Mouse (Mus musculus) liver, embryonic 12.5 days (tissue): ENCODE data around the gene Slc6a19. TPM values are rescaled to one million over a fixed set of nuclear protein-coding genes. Genes with fewer than 3 reads are reported as not detected.

ENCODE experiments used
- ATAC-seq: fragments of 200-750 bp; cut with Nextera tagmentation; 2 replicates; pipeline ENCODE4 v1.8.0; 2017; ENCODE audit warnings: moderate number of reproducible peaks, mild to moderate bottlenecking, moderate library complexity
- H3K27ac ChIP-seq: fragments of 300-500 bp; sonication (generic); 2 replicates; pipeline ENCODE4 v1.5.1; 2016; ENCODE audit warnings: mild to moderate bottlenecking
- H3K27me3 ChIP-seq: fragments of 300-500 bp; sonication (generic); replicated peaks from 2 replicates; pipeline ENCODE4 v1.6.1; 2016; ENCODE audit warnings: mild to moderate bottlenecking, moderate library complexity
- H3K36me3 ChIP-seq: fragments of 300-500 bp; sonication (generic); 2 replicates; pipeline ENCODE4 v1.6.1; 2016; ENCODE audit warnings: mild to moderate bottlenecking, moderate library complexity
- H3K4me1 ChIP-seq: fragments of 300-500 bp; sonication (generic); 2 replicates; pipeline ENCODE4 v1.6.1; 2016
- H3K4me2 ChIP-seq: fragments of 300-500 bp; sonication (generic); 2 replicates; pipeline ENCODE4 v1.6.1; 2016; ENCODE audit warnings: mild to moderate bottlenecking, moderate library complexity
- H3K4me3 ChIP-seq: fragments of 300-500 bp; sonication (generic); 2 replicates; pipeline ENCODE4 v1.5.1; 2016; ENCODE audit warnings: mild to moderate bottlenecking, moderate library complexity
- H3K9ac ChIP-seq: fragments of 300-500 bp; sonication (generic); 2 replicates; pipeline ENCODE4 v1.6.1; 2016; ENCODE audit warnings: mild to moderate bottlenecking, moderate library complexity
- H3K9me3 ChIP-seq: fragments of 300-500 bp; sonication (generic); replicated peaks from 2 replicates; pipeline ENCODE4 v1.6.1; 2016; ENCODE audit warnings: mild to moderate bottlenecking, moderate library complexity
- WGBS: fragments of 180-500 bp; shearing (Covaris S2); methylation state at CpG from one replicate; pipeline ENCODE4 v1.1.7; 2016; ENCODE audit not compliant: insufficient replicate concordance; 5-methylcytosine and 5-hydroxymethylcytosine counted together
- polyA plus RNA-seq: library from polyadenylated mRNA; unstranded; fragments of >200 nt; fragmentation: Nextera tagmentation; extraction: Ambion mirVana; gene quantifications from 2 replicates; pipeline ENCODE4 v1.2.1, GENCODE M21; 2016

The Slc6a19 gene
- polyA plus RNA-seq, 1 experiment from 2014 or later, result 0.45 TPM

DNA sequence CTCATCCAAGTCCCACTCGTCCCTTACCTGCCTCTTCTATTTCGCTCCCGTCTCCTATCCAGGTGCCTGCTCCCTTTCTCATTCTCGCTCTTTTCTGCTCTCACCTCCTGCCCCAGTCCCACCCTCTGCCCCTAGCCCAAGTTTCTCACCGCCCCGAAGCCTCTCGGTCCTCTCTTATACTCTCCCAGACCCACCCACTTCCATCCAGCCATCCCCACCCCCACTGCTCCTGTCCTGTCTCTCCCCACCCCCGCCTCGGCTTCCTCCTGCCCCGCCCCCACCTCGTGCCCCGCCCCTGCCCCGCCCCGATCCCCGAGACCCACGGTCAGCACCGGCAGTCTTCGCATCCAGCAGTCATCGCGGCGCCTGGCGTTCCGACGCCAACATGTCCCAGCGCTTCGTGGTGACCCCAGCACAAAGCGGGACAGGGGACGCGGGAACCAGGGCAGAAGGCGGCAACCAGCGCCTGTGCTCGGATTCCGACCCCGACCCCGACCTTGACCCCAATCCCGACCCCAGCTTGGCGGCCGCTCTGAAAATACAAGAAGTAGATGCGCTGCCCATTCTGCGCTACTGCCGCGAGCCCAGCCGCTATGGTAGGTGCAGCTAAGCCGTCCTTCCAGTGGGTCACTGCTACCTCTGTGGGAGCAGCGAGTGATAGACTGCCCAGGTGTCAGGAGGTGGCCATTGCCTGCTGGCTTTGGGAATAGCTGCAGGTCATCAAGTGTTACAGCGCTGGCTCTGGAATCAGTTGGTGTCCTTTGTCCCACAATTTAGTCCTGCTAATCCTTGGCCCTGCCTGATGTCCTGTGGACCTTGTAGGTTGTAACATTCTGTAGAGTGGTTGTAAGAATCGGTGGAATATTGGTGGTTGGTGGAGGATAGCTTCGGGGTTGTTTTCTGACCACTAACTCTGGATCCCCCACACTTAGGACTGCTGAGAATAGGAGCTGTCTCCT lies 28.4 kb upstream of the Slc6a19 start, which contains the start of gene Slc12a7:
Slc12a7 (plus strand) TSS at position 353 of the 959 bp plus-strand sequence.
- H3K36me3 ChIP-seq, result no peaks in the 10 kb centered on the region
- no peaks in the 10 kb centered on the region for H3K9me3 ChIP-seq
- 4% methylated on average over 44 of the region's 48 CpGs for WGBS
- no peak for ATAC-seq
- peak within 1 kb of the TSS; percentile 42 for H3K4me3 ChIP-seq
- H3K4me1 ChIP-seq, result peaks cover 8% of the 10 kb centered on the region; the same call in 1 of the 2 replicates
- no peak within 1 kb of the TSS for H3K27ac ChIP-seq
- peaks cover 59% of the 10 kb centered on the region for H3K27me3 ChIP-seq
- H3K9ac ChIP-seq, result no peak within 1 kb of the TSS; the same call in 1 of the 2 replicates
- H3K4me2 ChIP-seq, result peak within 1 kb of the TSS; percentile 60

DNA sequence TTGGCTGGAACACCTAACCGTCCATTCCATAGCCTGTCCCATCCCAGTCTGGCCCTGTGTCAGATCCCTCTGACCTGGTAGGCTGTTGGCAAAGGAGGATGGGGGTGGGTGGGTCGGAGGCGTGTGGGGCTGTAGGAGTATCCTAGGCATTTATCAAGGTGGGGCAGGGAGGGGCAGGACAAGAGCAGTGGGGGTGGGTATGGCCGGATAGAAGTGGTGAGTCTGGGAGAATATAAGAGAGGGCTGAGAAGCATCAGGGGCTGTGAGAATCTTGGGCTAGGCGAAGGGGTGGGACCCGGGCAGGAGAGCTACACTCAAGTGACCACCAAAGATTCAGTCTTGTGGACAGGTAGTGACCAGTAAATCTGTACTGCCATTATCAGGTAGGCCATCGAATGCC lies 27.6 kb upstream of the Slc6a19 start:
- H3K36me3 ChIP-seq, result no peaks in the 10 kb centered on the region
- 59% methylated on average over 7 of the region's 7 CpGs for WGBS
- H3K4me3 ChIP-seq, result no peak overlapping the region
- H3K4me2 ChIP-seq, result peak overlapping the region; percentile 60
- no peaks in the 10 kb centered on the region for H3K9me3 ChIP-seq
- peaks cover 8% of the 10 kb centered on the region; the same call in 1 of the 2 replicates for H3K4me1 ChIP-seq
- H3K9ac ChIP-seq, result no peak overlapping the region
- H3K27ac ChIP-seq, result no peak overlapping the region
- ATAC-seq, result no peak
- peaks cover 59% of the 10 kb centered on the region for H3K27me3 ChIP-seq

DNA sequence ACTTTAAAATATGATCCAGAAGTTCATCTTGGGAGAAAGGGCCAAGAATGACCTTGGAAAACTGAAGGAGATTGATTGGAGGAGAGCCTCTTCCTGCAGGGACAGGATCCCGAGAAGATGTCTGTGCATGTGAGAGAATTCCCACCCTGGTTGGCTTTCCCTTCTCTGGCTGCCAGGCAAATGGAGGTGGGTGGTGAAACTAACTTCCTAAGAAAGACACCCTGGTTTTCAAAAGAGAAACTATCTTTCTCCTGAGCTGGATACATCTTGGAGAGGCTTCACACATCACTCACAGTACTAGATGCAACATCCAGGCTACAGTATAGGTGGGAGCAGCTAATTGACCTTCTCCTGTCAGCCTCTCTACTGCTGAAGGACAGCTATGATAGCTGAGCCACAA lies 26.2 kb upstream of the Slc6a19 start:
- Histone ChIP-seq H3K27me3 (peaks cover 59% of the 10 kb centered on the region), H3K4me2 (no peak overlapping the region), H3K9me3 (no peaks in the 10 kb centered on the region), H3K27ac (no peak overlapping the region), H3K4me1 (peaks cover 8% of the 10 kb centered on the region; the same call in 1 of the 2 replicates), H3K9ac (no peak overlapping the region), H3K4me3 (no peak overlapping the region), H3K36me3 (no peaks in the 10 kb centered on the region)
- 37% methylated on average over 1 of the region's 1 CpGs for WGBS
- ATAC-seq, result no peak

DNA sequence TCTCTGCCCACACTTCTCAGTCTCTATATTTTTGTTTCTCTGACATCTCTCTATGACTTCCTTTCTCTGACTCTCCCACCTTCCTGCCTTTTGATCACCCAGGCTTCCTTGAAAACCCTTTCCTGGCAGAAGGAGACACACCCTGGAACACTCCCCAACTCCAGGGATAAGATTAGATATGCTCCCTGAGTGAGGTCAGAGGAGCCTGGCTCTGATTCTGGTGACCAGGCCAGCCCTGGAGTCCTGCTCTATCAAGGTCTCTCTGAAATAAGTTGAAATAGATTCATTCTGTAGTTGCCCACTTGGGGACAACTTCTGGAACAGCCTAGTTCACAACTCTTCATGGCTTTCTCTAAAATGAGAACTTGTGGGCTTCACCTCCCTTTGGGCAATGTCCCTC lies 24.0 kb upstream of the Slc6a19 start:
- no peak for ATAC-seq

DNA sequence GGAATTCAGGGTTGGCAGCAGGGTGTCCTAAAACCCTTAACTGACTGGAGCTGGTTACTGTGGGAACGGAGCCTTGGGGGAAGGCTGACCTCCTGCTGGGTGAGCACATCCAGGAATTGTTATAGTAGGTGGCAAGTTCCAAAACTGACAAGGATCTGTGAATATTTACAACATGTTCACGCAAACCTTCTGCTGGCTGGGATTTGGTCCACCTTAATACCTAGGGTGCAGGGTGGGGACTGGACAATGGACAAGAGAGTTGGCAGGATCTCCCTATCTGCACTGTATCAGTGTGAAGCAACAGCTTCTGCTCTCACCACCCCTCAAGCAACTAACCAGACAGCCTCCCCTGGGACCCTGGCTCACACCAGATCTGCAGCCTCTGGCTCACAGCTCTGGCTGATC lies 23.0 kb upstream of the Slc6a19 start:
- Histone ChIP-seq H3K27ac (no peak overlapping the region), H3K9ac (no peak overlapping the region), H3K9me3 (no peaks in the 10 kb centered on the region), H3K4me1 (peaks cover under 1% of the 10 kb centered on the region; the same call in 1 of the 2 replicates), H3K36me3 (no peaks in the 10 kb centered on the region), H3K27me3 (peaks cover 32% of the 10 kb centered on the region), H3K4me2 (no peak overlapping the region), H3K4me3 (no peak overlapping the region)
- ATAC-seq, result no peak
- WGBS, result 40% methylated on average over 2 of the region's 2 CpGs

More for the DNA sequence above, 24.0 kb upstream of the Slc6a19 start:
- peaks cover 8% of the 10 kb centered on the region; the same call in 1 of the 2 replicates for H3K4me1 ChIP-seq
- no peak overlapping the region for H3K4me3 ChIP-seq
- H3K27me3 ChIP-seq, result peaks cover 42% of the 10 kb centered on the region
- no peak overlapping the region for H3K27ac ChIP-seq
- no peak overlapping the region for H3K4me2 ChIP-seq
- no peaks in the 10 kb centered on the region for H3K36me3 ChIP-seq
- H3K9me3 ChIP-seq, result no peaks in the 10 kb centered on the region
- H3K9ac ChIP-seq, result no peak overlapping the region

DNA sequence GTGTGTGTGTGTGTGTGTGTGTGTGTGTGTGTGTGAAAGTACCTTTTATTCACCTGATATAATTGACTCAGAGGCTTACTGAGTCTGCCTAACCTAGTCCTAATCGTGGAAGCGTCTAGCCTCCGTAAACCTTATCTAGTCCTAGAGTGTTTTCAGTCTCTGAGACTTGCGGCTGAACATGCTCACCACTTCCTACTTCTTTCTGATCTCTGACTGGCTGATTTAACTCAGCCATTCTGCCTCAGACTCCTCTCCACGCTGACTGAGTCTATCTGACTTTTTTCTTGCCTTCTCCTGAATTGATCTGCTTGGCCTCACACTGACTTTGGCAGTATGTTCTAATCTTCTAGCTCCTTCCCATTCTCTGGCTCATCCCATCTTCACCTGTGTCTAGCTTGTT lies 20.6 kb upstream of the Slc6a19 start:
- 29% methylated on average over 5 of the region's 5 CpGs for WGBS
- Histone ChIP-seq H3K27ac (no peak overlapping the region), H3K4me3 (no peak overlapping the region), H3K9ac (no peak overlapping the region), H3K9me3 (no peaks in the 10 kb centered on the region), H3K4me1 (no peaks in the 10 kb centered on the region), H3K4me2 (no peak overlapping the region), H3K27me3 (peaks cover 15% of the 10 kb centered on the region), H3K36me3 (no peaks in the 10 kb centered on the region)
- no peak for ATAC-seq

DNA sequence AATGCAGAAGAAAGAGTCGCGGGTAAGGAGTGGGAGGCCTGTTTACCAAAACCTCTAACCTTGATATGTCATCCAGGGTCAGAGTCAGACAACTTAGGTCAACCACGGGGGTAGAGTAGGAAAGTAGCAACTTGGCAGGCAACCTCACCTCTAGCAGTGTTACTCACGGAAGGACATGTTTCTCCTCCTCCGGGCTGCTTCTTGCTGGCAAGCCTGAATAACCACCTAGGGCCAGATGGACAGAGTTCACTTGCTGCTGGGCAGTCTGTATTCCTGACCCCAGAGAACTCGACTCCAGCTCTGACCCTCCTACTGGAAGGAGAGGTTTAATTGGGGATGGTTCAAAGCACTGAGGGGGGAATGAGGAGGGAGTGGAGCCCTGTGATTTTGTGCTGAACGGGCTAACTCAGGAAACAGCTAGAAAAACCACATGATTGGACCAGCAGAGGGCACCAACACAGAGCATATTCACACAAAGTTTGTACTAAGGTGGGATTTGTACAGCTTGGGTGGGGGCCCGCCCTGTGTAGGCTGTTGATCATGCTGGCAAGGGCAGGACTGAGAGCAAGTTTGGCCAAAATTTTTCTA lies 18.5 kb upstream of the Slc6a19 start:
- no peak overlapping the region for H3K27ac ChIP-seq
- no peaks in the 10 kb centered on the region for H3K36me3 ChIP-seq
- no peak overlapping the region for H3K4me2 ChIP-seq
- no peaks in the 10 kb centered on the region; the same call in 1 of the 2 replicates for H3K27me3 ChIP-seq
- H3K9ac ChIP-seq, result no peak overlapping the region
- no peaks in the 10 kb centered on the region for H3K9me3 ChIP-seq
- WGBS, result 34% methylated on average over 8 of the region's 8 CpGs
- H3K4me3 ChIP-seq, result no peak overlapping the region
- no peaks in the 10 kb centered on the region for H3K4me1 ChIP-seq
- no peak for ATAC-seq

DNA sequence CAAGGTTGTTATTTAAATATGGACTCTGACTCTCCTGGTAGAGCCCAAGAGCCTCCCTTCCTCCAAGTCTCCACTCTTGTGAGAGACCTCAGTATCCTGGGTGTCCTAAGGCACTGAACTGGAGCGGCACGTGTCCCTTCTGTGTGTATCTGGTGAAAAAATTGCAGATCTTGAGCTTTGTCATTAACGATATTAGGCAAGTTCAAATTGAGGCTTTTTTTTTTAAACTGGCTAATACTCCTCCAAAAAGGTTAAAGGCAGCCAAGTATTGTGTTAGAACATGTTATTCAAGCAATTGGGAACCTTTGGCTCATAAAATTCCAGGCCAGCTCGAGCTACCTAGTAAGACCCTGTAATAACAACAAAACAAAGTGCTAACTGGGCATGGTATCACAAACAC lies 15.6 kb upstream of the Slc6a19 start:
- Histone ChIP-seq H3K4me2 (no peak overlapping the region), H3K27ac (no peak overlapping the region), H3K4me1 (no peaks in the 10 kb centered on the region), H3K36me3 (no peaks in the 10 kb centered on the region), H3K4me3 (no peak overlapping the region), H3K9me3 (no peaks in the 10 kb centered on the region), H3K9ac (no peak overlapping the region), H3K27me3 (no peaks in the 10 kb centered on the region; the same call in 1 of the 2 replicates)
- no peak for ATAC-seq
- WGBS, result 67% methylated on average over 4 of the region's 4 CpGs

DNA sequence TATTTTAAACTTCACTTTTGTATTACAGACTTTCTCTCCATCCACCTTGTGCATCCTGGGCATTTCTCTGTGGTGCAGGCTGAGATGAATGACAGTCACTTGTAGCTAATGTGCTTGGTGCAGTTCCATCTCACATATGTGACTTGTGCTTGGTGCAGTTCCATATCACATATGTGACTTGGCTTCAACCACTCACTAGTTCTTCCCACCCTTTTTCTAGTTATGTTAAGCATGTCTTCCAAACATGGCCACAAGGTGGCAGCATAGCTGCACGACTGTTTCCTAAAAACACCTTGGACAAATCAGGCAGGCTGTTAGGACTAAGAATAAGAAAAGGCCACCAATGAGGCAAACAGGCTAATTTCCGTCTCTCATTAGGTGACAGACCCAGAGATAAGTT lies 13.6 kb upstream of the Slc6a19 start:
- 1% methylated on average over 2 of the region's 2 CpGs for WGBS
- no peaks in the 10 kb centered on the region for H3K9me3 ChIP-seq
- H3K27me3 ChIP-seq, result no peaks in the 10 kb centered on the region; the same call in 1 of the 2 replicates
- H3K4me2 ChIP-seq, result no peak overlapping the region
- H3K4me1 ChIP-seq, result no peaks in the 10 kb centered on the region
- H3K27ac ChIP-seq, result no peak overlapping the region
- no peaks in the 10 kb centered on the region for H3K36me3 ChIP-seq
- no peak overlapping the region for H3K9ac ChIP-seq
- H3K4me3 ChIP-seq, result no peak overlapping the region
- ATAC-seq, result no peak

DNA sequence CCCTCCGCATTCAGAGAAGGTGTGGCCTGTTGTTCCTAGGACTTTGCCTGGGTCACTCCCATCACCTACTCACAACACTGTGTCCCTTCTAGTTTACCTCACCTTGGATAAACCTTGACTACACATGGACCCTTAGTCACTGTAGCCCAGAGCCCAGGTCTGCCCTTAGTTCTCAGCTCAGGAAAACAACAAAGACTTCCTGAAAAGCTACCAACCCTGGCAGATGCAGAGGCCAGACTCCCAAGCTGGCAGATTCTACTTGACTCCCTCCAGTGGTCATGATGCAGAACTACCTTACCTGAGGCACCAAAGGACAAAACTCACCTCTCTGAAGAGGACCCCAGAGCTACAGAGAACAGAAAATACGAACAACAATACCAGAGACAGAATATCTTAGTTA lies 9.4 kb upstream of the Slc6a19 start:
- H3K36me3 ChIP-seq, result no peaks in the 10 kb centered on the region
- H3K4me1 ChIP-seq, result no peaks in the 10 kb centered on the region
- no peak for ATAC-seq
- no peak overlapping the region for H3K4me2 ChIP-seq
- no peak overlapping the region for H3K27ac ChIP-seq
- H3K9me3 ChIP-seq, result no peaks in the 10 kb centered on the region
- H3K9ac ChIP-seq, result no peak overlapping the region
- H3K27me3 ChIP-seq, result peaks cover 4% of the 10 kb centered on the region; the same call in 1 of the 2 replicates
- WGBS, result 37% methylated on average over 2 of the region's 2 CpGs
- no peak overlapping the region for H3K4me3 ChIP-seq

DNA sequence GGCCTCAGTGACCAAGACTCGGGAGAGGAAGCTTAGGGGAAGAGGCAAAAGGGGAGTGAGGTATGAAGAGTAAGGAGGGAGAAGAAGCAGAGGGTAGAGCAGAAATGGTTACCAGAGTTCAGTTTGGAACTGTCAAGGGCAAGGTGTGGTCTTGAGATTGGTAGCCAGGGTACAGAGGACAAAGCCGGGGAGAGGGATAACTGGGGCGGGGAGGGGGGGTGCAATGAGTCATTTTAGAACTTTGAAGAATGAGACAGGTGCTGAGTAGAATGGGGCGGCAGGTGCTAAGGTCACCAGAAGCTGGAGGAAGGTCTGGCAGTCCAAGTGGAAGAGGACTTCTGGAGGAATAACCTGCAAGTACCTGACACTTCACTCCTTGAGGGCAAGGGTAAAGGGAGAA lies 8.5 kb upstream of the Slc6a19 start:
- WGBS, result 34% methylated on average over 4 of the region's 4 CpGs
- Histone ChIP-seq H3K27me3 (peaks cover 4% of the 10 kb centered on the region; the same call in 1 of the 2 replicates), H3K27ac (no peak overlapping the region), H3K9ac (no peak overlapping the region; the same call in 1 of the 2 replicates), H3K4me1 (no peaks in the 10 kb centered on the region), H3K4me2 (no peak overlapping the region), H3K4me3 (no peak overlapping the region), H3K36me3 (no peaks in the 10 kb centered on the region), H3K9me3 (no peaks in the 10 kb centered on the region)
- no peak for ATAC-seq

DNA sequence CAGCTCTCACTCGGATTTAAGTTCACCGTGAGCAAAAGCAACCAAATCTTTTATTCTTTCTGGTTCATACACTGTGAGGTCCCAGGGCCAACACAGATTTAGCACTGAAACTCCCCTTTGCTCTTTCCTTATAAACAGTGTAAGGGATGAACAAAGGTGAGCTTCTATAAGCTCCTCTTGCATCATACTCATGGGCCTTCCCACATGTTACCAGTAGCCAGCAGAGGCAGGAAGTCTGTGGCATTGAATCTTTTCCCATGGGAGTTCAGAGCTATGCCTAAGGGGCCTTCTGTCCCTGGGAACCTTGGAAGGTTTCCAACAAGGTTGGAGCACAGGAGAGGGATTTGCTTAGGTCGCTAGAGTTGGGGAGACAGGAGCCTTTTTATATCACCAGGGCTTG lies 7.6 kb upstream of the Slc6a19 start:
- no peak overlapping the region for H3K27ac ChIP-seq
- no peaks in the 10 kb centered on the region for H3K4me1 ChIP-seq
- no peak overlapping the region for H3K4me3 ChIP-seq
- 59% methylated on average over 3 of the region's 3 CpGs for WGBS
- H3K36me3 ChIP-seq, result no peaks in the 10 kb centered on the region
- H3K9me3 ChIP-seq, result no peaks in the 10 kb centered on the region
- no peak overlapping the region for H3K9ac ChIP-seq
- no peak for ATAC-seq
- peaks cover 4% of the 10 kb centered on the region; the same call in 1 of the 2 replicates for H3K27me3 ChIP-seq
- H3K4me2 ChIP-seq, result no peak overlapping the region
